Mouse (Mus musculus) heart, embryonic 13.5 days (tissue): ENCODE results near the gene Krt16. TPM values are rescaled to one million over a fixed set of nuclear protein-coding genes. Genes with fewer than 3 reads are reported as not detected.

Experiments used
- ATAC-seq: fragments of 200-750 bp; cut with Nextera tagmentation; 2 replicates; pipeline ENCODE4 v1.8.0; 2017; ENCODE audit warnings: moderate TSS enrichment; ENCODE audit not compliant: insufficient number of reproducible peaks, low FRiP score, low TSS enrichment; ENCODE audit errors: extremely low read depth
- H3K27ac ChIP-seq: fragments of 300-500 bp; sonication (generic); replicated peaks from 2 replicates; pipeline ENCODE4 v1.5.1; 2015; ENCODE audit warnings: moderate library complexity, mild to moderate bottlenecking, inconsistent platforms
- H3K27me3 ChIP-seq: fragments of 300-500 bp; sonication (generic); replicated peaks from 2 replicates; pipeline ENCODE4 v1.6.1; 2015; ENCODE audit warnings: mild to moderate bottlenecking, inconsistent platforms
- H3K36me3 ChIP-seq: fragments of 300-500 bp; sonication (generic); 2 replicates; pipeline ENCODE4 v1.6.1; 2015; ENCODE audit warnings: mild to moderate bottlenecking, inconsistent platforms
- H3K4me1 ChIP-seq: fragments of 300-500 bp; sonication (generic); 2 replicates; pipeline ENCODE4 v1.6.1; 2015; ENCODE audit warnings: inconsistent platforms
- H3K4me2 ChIP-seq: fragments of 300-500 bp; sonication (generic); 2 replicates; pipeline ENCODE4 v1.6.1; 2015; ENCODE audit warnings: inconsistent platforms, mild to moderate bottlenecking, moderate library complexity
- H3K4me3 ChIP-seq: fragments of 300-500 bp; sonication (generic); 2 replicates; pipeline ENCODE4 v1.5.1; 2015; ENCODE audit warnings: moderate library complexity, mild to moderate bottlenecking, inconsistent platforms
- H3K9ac ChIP-seq: fragments of 300-500 bp; sonication (generic); 2 replicates; pipeline ENCODE4 v1.6.1; 2015; ENCODE audit warnings: inconsistent platforms, mild to moderate bottlenecking, moderate library complexity
- H3K9me3 ChIP-seq: fragments of 300-500 bp; sonication (generic); 2 replicates; pipeline ENCODE4 v1.6.1; 2016; ENCODE audit warnings: inconsistent platforms
- WGBS: fragments of 180-500 bp; shearing (Covaris S2); methylation state at CpG from one replicate; pipeline ENCODE4 v1.1.7; 2015; ENCODE audit warnings: mixed read lengths; 5-methylcytosine and 5-hydroxymethylcytosine counted together
- polyA plus RNA-seq: library from polyadenylated mRNA; unstranded; fragments of >200 nt; fragmentation: Nextera tagmentation; extraction: Ambion mirVana; gene quantifications from 2 replicates; pipeline ENCODE4 v1.2.1, GENCODE M21; 2015

Gene Krt16
- polyA plus RNA-seq, 1 experiment from 2014 or later: not detected

DNA sequence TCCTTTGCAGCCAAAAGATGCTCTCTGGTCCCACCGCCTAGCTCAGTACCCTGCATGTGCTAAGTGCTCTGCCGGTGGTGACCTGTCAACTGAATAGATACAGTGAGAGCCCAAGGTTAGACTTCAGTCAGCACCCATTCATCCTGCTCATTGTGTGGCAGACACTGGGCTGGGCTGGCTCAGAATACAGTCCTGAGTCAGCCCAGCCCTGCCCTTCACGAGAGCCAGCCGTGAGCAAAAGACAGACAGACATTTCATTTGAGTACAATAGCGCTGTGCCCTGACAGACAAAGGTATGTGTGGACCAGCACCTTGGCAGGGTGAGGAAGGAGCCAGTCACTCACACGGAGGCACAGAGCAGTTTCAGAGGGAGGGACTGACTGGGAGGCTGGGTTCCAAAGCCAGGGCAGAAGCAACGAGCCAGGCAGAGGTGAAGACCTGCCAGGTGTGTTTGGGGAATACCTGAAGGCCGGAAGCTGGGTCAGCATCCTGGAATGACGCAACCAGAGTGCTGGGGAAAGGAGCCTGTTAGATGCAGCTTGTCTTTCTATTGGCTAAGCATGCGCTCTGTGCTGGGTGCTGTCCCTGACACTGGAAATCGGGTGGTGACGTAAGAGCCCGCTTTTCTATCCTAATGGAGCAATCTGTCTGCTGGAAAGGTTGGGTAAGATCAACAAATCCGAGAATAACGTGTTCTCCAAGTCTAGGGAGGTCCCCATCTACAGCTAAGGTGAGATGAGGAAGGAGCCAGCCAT, 29.2 kb upstream of the Krt16 start:
- no peak overlapping the region for H3K4me2 ChIP-seq
- no peak overlapping the region for H3K27ac ChIP-seq
- H3K4me3 ChIP-seq: no peak overlapping the region
- 61% methylated on average over 15 of the region's 15 CpGs for WGBS
- H3K27me3 ChIP-seq: peaks cover 8% of the 10 kb centered on the region; the same call in 1 of the 2 replicates
- no peaks in the 10 kb centered on the region for H3K36me3 ChIP-seq
- ATAC-seq: no peak
- peaks cover 7% of the 10 kb centered on the region for H3K4me1 ChIP-seq
- H3K9me3 ChIP-seq: no peaks in the 10 kb centered on the region
- no peak overlapping the region for H3K9ac ChIP-seq

DNA sequence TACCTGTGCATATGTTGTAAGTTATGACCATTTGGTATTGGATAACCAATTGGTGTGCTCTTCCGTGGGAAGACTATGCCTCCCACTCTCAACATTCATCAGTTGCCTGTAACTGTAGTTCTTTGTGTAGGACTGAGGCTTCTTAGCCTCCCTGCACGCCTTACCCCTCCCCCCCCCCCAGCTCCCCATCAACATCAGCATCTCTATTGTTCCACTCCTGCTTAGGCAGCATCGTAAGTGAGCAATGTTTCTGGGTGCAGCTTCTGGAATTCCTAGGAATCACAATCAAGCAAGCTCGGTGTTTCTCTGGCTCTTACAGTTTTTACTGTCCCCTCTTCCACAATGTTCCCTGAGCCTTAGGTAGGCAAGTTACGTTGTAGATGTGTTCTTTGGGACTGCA, 26.8 kb upstream of the Krt16 start:
- 51% methylated on average over 5 of the region's 5 CpGs for WGBS
- ATAC-seq: no peak
- no peak overlapping the region for H3K27ac ChIP-seq
- no peak overlapping the region for H3K4me3 ChIP-seq
- H3K9me3 ChIP-seq: no peaks in the 10 kb centered on the region
- no peak overlapping the region for H3K9ac ChIP-seq
- no peak overlapping the region for H3K4me2 ChIP-seq
- H3K27me3 ChIP-seq: peaks cover 26% of the 10 kb centered on the region
- peaks cover 7% of the 10 kb centered on the region for H3K4me1 ChIP-seq
- no peaks in the 10 kb centered on the region for H3K36me3 ChIP-seq

DNA sequence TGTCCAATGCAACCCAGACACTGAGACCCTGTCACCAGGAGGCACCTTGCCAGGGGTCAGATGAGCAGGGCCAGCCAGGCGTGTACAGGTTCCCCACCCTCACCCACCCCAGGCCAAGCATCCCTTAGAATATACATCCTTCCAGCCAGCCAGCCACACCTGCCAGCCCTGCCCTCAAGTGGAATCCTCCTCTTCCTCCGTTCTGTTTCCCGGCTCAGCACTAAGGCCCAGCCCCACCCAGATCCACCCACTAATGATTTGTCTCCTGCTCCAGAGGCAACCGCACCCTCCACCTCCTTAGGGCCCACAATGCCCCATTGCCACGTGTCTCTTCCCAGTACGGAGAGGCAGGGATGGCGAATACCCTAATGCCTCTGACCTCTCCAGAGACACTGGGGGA, 26.0 kb upstream of the Krt16 start:
- Histone ChIP-seq H3K9me3 (no peaks in the 10 kb centered on the region), H3K4me3 (no peak overlapping the region), H3K4me2 (no peak overlapping the region), H3K4me1 (peaks cover 7% of the 10 kb centered on the region), H3K36me3 (no peaks in the 10 kb centered on the region), H3K27me3 (peaks cover 28% of the 10 kb centered on the region), H3K27ac (no peak overlapping the region), H3K9ac (no peak overlapping the region)
- no peak; the same call in 1 of the 2 replicates for ATAC-seq
- WGBS: 72% methylated on average over 7 of the region's 7 CpGs

DNA sequence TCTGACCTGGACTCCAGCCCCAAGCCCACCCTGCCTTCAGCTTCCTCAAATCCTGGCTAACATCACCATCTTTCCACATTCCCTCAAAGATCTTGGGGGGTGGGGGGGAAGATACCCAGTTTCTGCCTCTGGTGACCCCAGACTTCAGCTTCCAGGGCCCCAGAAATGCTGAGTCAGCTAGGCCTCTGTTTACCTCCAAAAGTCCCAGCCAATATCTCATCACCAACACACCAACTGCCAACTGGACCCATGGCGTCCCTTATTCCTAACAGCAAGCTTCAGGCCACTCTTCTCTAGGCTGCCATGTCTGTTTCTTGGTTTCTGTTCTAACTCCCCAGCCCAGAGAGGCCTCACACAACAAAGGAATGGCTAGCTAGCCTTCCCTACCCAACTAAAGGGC, 23.2 kb upstream of the Krt16 start:
- no peak overlapping the region for H3K4me3 ChIP-seq
- no peak overlapping the region for H3K27ac ChIP-seq
- WGBS: 84% methylated on average over 1 of the region's 1 CpGs
- no peak for ATAC-seq
- H3K27me3 ChIP-seq: peaks cover 30% of the 10 kb centered on the region
- H3K36me3 ChIP-seq: no peaks in the 10 kb centered on the region
- H3K4me2 ChIP-seq: no peak overlapping the region
- no peaks in the 10 kb centered on the region for H3K9me3 ChIP-seq
- H3K4me1 ChIP-seq: peaks cover 7% of the 10 kb centered on the region
- no peak overlapping the region for H3K9ac ChIP-seq

DNA sequence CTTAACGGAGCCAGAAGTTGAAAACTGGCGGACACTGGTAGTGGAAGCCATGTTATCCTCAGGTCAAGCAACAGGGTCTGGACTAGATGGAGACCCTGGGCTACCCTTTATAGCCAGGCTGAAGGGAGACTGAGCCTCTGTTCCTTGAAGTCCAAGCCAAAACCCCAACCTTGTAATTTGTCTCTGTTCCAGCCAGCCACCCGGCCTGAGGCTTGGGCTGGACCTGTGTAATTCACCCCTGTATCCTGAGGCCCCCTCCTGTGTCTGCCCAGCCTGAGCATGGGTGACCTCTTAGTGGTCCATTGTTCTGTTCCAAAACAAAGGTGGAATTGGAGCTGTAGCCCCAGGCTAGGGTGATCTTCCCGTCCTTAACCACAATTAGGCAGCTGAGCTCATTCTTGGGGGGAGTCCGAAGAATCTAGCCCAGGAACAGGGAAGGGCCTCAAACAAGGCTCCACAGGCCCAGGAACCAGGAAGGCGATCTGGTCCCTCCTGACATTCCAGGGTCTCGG, 21.2 kb upstream of the Krt16 start, which contains the start of gene Krt42:
Gene Krt42, minus strand, starts transcription at position 51 of the 512 bp plus-strand sequence.
- 78% methylated on average over 7 of the region's 7 CpGs for WGBS
- Histone ChIP-seq H3K27me3 (peaks cover 36% of the 10 kb centered on the region), H3K4me1 (peaks cover 7% of the 10 kb centered on the region), H3K9ac (no peak within 1 kb of the TSS), H3K9me3 (no peaks in the 10 kb centered on the region), H3K27ac (no peak within 1 kb of the TSS), H3K4me2 (no peak within 1 kb of the TSS), H3K36me3 (no peaks in the 10 kb centered on the region), H3K4me3 (no peak within 1 kb of the TSS)
- no peak for ATAC-seq

DNA sequence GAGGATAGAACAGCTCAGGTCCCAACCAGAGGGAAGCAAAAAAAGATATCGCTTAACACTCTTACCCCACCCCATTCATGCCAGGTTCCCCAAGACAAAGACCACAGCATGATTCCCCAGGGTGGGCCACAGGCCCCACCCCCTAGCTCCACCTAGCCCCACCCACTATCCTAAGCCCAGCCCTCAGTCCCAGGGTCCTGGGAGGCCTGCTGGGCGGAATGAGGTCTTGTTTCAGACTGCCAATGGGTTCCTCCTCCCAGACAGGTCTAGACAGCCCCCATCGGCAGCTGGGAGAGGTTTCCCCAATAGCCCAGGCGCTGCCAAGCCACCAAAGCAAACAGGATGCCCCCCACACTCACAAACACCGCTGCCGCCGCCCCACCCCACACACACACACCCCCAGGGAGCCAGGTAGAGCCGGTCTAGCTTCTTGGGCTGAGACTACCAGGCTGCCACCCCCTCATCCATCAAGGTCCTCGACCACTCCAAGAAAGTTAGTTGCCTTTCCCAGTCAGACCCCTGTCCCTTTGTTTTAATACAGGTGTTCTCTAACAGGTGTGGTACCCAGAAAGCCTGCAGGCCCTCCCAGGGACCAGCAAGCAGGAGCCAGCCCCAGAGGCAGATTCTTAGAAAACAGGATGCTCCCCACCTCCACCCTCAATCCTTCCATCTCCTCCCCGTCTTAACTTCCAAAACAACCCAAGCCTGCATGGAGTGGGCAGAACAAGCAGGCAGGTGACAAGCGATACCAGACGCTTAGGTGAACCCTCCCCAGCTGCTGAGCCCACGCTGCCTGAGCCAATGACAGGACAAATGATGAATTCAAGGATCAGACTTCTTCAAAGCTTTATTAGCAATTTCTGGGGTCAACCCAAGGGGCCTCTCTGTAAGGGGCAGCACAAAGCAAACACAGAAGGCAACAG, 13.6 kb upstream of the Krt16 start:
- Histone ChIP-seq H3K36me3 (no peaks in the 10 kb centered on the region), H3K4me3 (no peak overlapping the region), H3K9me3 (no peaks in the 10 kb centered on the region), H3K27me3 (peaks cover 53% of the 10 kb centered on the region), H3K4me2 (no peak overlapping the region), H3K9ac (no peak overlapping the region), H3K27ac (no peak overlapping the region), H3K4me1 (peaks cover 5% of the 10 kb centered on the region)
- WGBS: 23% methylated on average over 13 of the region's 13 CpGs
- no peak for ATAC-seq

DNA sequence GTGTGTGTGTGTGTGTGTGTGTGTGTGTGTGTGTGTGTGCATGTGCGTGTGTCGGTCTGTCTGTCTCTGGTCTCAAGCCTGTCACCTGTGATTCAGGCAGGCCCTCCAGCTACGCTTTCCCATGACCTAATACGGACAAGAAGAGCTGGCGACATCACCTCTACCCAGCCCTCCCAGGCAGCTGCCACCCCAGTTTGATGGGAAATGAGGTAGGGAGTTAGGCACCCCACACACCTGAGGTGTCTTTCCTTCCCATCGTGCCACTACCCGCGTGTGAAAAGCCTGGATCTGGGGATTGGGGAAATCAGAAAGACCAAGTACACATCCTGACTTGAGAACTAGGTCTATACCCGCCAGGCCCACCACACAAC, 12.5 kb upstream of the Krt16 start:
- ATAC-seq: no peak
- Histone ChIP-seq H3K36me3 (no peaks in the 10 kb centered on the region), H3K4me1 (peaks cover 5% of the 10 kb centered on the region), H3K9ac (no peak overlapping the region), H3K4me2 (no peak overlapping the region), H3K4me3 (no peak overlapping the region), H3K9me3 (no peaks in the 10 kb centered on the region), H3K27me3 (peaks cover 49% of the 10 kb centered on the region), H3K27ac (no peak overlapping the region)
- WGBS: 71% methylated on average over 9 of the region's 9 CpGs

DNA sequence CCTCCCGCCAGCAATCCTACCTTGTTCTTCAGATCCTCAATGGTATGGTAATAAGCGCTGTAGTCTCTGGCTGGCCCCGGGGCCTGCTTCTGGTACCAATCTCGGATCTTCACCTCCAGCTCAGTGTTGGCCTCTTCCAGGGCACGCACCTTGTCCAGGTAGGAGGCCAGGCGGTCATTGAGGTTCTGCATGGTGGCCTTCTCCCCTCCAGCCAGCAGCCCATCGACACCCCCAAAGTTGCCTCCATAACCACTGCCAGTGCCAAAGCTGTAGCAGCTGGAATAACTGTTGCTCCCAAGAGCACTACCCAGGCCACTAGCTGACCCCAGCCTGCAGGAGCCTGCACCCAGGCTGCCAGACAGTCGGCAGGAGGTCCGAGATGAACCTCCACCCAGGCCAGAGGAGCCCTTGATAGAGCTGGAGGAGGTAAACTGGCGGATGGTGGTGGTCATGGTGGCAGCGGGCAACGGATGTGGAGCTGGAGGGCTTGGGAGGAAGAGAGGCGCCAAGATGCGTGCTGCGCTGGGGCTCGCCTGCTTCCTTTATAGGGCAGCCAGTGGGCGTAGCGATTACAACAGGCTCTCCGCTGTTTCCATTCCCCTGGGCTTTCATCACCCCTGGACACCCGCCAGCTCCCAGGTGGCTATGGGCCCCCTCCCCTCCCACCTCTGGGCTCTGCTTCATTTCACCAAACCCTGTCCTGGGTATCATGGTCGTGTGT, 12.0 kb upstream of the Krt16 start, which contains the start of gene Krt17:
Gene Krt17, minus strand, starts transcription at position 516 of the 721 bp plus-strand sequence.
- Histone ChIP-seq H3K4me2 (peak within 1 kb of the TSS; percentile 26), H3K9me3 (no peaks in the 10 kb centered on the region), H3K4me1 (peaks cover 5% of the 10 kb centered on the region), H3K27ac (no peak within 1 kb of the TSS), H3K4me3 (no peak within 1 kb of the TSS), H3K9ac (no peak within 1 kb of the TSS), H3K36me3 (no peaks in the 10 kb centered on the region), H3K27me3 (peaks cover 49% of the 10 kb centered on the region)
- 66% methylated on average over 21 of the region's 21 CpGs for WGBS
- no peak for ATAC-seq

DNA sequence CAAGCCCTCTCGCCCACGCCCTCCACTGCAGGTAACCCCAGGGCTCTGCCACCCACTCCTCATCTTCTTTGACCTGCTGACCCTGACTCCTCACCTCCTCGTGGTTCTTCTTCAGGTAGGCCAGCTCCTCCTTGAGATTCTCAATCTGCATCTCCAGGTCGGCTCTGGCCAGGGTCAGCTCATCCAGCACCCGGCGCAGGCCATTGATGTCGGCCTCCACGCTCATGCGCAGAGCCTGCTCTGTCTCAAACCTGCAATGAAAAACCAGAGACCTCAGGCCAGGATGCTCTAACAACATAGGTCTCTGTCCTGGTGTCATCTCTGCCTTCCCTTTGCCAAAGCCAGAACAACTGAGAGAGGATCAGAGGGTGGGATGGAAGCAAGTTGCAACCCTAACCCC, 10.4 kb upstream of the Krt16 start:
- H3K4me2 ChIP-seq: no peak overlapping the region
- no peak overlapping the region for H3K4me3 ChIP-seq
- WGBS: 85% methylated on average over 9 of the region's 9 CpGs
- no peaks in the 10 kb centered on the region for H3K9me3 ChIP-seq
- H3K27ac ChIP-seq: no peak overlapping the region
- peaks cover 5% of the 10 kb centered on the region for H3K4me1 ChIP-seq
- H3K36me3 ChIP-seq: no peaks in the 10 kb centered on the region
- no peak for ATAC-seq
- H3K27me3 ChIP-seq: peaks cover 37% of the 10 kb centered on the region
- H3K9ac ChIP-seq: no peak overlapping the region

DNA sequence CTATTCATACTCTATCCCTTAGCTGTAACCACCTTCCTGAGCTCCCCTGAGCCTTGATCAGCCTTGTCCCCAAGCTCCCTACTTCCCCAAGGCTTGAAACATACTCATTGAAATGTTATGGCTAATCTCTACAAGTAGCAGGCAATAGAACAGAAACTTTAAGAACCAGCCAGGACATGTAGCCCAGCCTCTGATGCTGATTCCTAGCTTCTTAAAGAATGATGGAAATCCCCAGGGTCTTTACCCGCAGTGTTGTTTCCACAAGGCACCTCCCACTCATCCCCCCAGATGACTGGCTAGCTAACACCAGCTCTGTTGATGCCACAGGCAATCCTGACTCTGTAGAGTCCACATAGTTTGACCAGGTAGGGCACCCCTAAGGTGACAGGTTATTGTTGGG, 9.3 kb upstream of the Krt16 start:
- ATAC-seq: no peak
- Histone ChIP-seq H3K9ac (no peak overlapping the region), H3K9me3 (no peaks in the 10 kb centered on the region), H3K27ac (no peak overlapping the region), H3K36me3 (no peaks in the 10 kb centered on the region), H3K4me2 (no peak overlapping the region), H3K27me3 (peaks cover 26% of the 10 kb centered on the region), H3K4me3 (no peak overlapping the region), H3K4me1 (peaks cover 5% of the 10 kb centered on the region)
- WGBS: 71% methylated on average over 1 of the region's 1 CpGs

DNA sequence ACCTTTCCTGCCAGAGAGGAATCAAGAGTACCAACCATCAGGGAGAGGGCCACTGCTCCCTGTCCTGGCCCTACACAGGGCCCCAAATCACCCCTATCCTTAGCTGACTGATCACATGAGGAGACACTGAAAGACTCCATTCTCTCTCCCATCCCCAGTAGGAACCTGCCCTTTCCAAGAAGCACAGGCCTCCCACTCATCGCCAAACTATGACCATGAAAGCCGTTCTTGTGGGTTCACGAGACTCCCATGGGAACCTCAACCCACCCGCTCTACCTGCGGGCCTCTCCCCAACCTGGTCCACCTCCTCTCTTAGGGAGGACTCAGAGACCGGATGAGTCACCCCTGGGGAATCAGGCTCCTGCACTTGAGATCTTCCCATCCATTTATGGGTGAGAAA, 6.8 kb upstream of the Krt16 start:
- H3K27me3 ChIP-seq: peaks cover 7% of the 10 kb centered on the region; the same call in 1 of the 2 replicates
- H3K9ac ChIP-seq: no peak overlapping the region
- no peak overlapping the region for H3K4me2 ChIP-seq
- ATAC-seq: no peak
- no peaks in the 10 kb centered on the region for H3K4me1 ChIP-seq
- H3K36me3 ChIP-seq: no peaks in the 10 kb centered on the region
- WGBS: 88% methylated on average over 6 of the region's 6 CpGs
- no peaks in the 10 kb centered on the region for H3K9me3 ChIP-seq
- no peak overlapping the region for H3K4me3 ChIP-seq
- H3K27ac ChIP-seq: no peak overlapping the region
